Comparison of ENCODE assay signal across 16 mouse cellular contexts in the genomic region with DNA sequence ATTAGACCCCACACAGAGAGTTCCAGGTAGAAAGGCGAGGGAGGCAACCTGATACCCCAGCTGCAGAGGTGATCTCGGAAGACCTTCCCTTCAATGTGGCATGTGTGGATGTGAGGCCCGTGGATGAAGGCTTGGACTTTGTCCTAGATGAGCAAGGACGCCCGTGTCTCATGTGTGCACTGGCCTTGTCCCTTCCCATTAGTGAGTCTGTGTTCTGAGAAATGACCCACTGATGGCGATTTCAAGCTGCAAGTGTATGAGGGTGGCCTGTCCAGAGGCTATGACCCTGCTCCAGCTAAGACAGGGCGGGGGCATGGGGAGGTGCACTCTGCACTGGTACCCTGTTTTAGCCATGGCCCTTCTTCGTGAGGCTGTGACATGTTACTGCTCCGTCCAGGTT. TPM values are rescaled to one million over a fixed set of nuclear protein-coding genes. Genes with fewer than 3 reads are reported as not detected.
"Had no signal": no experiment of that assay in that cellular context is flagged by ENCODE, and none has a peak within 500 bp of the region (broad histone marks: within the 10 kb centered on the region; RNA-seq: fewer than 3 reads in every experiment).

No protein-coding gene starts in this region.

- DNase-seq: kidney, adult 2 months; kidney, postnatal 36 days; left cerebral cortex, postnatal 4 days; lung, adult 18-20 months; right cerebral cortex, adult 18-20 months; thymus, adult 2 months; thymus, postnatal 25 days had no signal

- H3K4me2 ChIP-seq: limb, embryonic 13.5 days; midbrain, embryonic 13.5 days; neural tube, embryonic 15.5 days had no signal

- H3K9ac ChIP-seq: limb, embryonic 13.5 days; midbrain, embryonic 13.5 days; neural tube, embryonic 15.5 days had no signal

- H3K4me3 ChIP-seq: layer of hippocampus, adult 2 months; limb, embryonic 13.5 days; midbrain, embryonic 13.5 days; myocyte; neural tube, embryonic 15.5 days had no signal

- H3K9me3 ChIP-seq: limb, embryonic 13.5 days; midbrain, embryonic 13.5 days; neural tube, embryonic 15.5 days had no signal

- H3K27me3 ChIP-seq: limb, embryonic 13.5 days; midbrain, embryonic 13.5 days; neural tube, embryonic 15.5 days had no signal

- ATAC-seq: intestine, embryonic 16.5 days; midbrain, embryonic 13.5 days had no signal

- H3K27ac ChIP-seq: kidney, postnatal 0 days; limb, embryonic 13.5 days; midbrain, embryonic 13.5 days; neural tube, embryonic 15.5 days; stomach, postnatal 0 days had no signal

RNA-seq across cellular contexts. Expression of gene Ppp1r14a, which starts 51.1 kb away (rescaled TPM):
- total RNA-seq: megakaryocyte-erythroid progenitor cell, adult 5-6 weeks had no signal
